Mouse (Mus musculus) bone marrow macrophage, adult 2 months (primary cell): ENCODE data around the gene Gm20388.

ENCODE experiments used
- CTCF ChIP-seq: IDR thresholded peaks from 2 replicates; pipeline ENCODE4 v1.5.1; 2012; ENCODE audit warnings: low read depth, mild to moderate bottlenecking, low read length, moderate library complexity
- POLR2A ChIP-seq: IDR thresholded peaks from 2 replicates; pipeline ENCODE4 v1.6.1; 2012; ENCODE audit warnings: mild to moderate bottlenecking, low read depth, low read length, borderline replicate concordance

DNA sequence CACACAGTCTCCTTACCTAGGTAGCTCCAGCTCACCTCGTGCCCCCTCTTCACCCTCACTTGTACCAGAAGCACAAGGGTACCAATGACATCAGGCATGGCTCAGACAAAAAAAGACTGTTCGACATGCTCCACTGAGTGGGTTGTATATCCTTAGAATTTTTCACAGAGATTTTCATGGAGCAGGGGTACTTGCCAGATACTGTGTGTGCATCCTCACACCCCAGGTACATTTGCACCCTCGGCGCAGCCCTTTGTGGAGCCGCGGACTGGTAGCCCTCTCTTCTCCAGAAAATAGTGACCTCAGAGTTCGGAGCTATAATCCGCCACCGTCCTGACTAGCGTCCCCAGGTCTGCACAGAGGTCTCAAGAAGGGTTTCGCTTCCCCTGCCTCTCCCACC lies 3500.1 kb downstream of the Gm20388 start:
- TF ChIP-seq CTCF (no peak), POLR2A (no peak)
